Mouse (Mus musculus) heart, postnatal 0 days (tissue): Measurements from ENCODE around the gene Lipi.

ENCODE experiments used
- CTCF ChIP-seq: IDR thresholded peaks from 2 replicates; pipeline ENCODE4 v1.5.1; 2016; ENCODE audit warnings: antibody characterized with exemption, control low read depth, low read depth
- EP300 ChIP-seq: IDR thresholded peaks from 2 replicates; pipeline ENCODE4 v1.6.1; 2016; ENCODE audit warnings: antibody characterized with exemption, low read depth

GRCm38 (mm10) chr16:75592671-75593500 lies 7.0 kb upstream of the Lipi start, which contains the start of gene Rbm11:
- TF ChIP-seq CTCF (no peak), EP300 (no peak)
